In genomic region chr1:97833466-97834353, GRCm38 (mm10) we compare ENCODE assay signal across 9 mouse cellular contexts.
DNase-seq lines count a peak whose midpoint lies in the region; ATAC-seq lines count a peak whose summit lies in the region.
"Had no signal": no experiment of that assay in that cellular context is flagged by ENCODE, and none has a peak within 500 bp of the region (broad histone marks: within the 10 kb centered on the region; RNA-seq: fewer than 3 reads in every experiment).

No protein-coding gene starts in this region.

- no peak overlapping the region for H3K27ac ChIP-seq in kidney, embryonic 14.5 days (ENCODE audit: low read depth, low read length)
- peak overlapping the region; percentile 35 for H3K27ac ChIP-seq in stomach, embryonic 15.5 days

- no peak overlapping the region for H3K4me3 ChIP-seq in kidney, embryonic 14.5 days (ENCODE audit: low read length)
- H3K4me3 ChIP-seq in stomach, embryonic 15.5 days (replicated peaks) = no peak overlapping the region
- H3K4me3 ChIP-seq: myocyte had no signal

- 0 out of 2 replicates have a peak, but pooled peaks cover 2% of the 10 kb centered on the region for H3K9me3 ChIP-seq in kidney, embryonic 14.5 days (ENCODE audit: control insufficient read depth, low read length)
- H3K9me3 ChIP-seq in stomach, embryonic 15.5 days = no peaks in the 10 kb centered on the region

- no peak overlapping the region for H3K4me2 ChIP-seq in kidney, embryonic 14.5 days (replicated peaks; ENCODE audit: low read depth, low read length)
- H3K4me2 ChIP-seq in stomach, embryonic 15.5 days = no peak overlapping the region

- H3K4me1 ChIP-seq in kidney, embryonic 14.5 days (ENCODE audit: control insufficient read depth, insufficient read depth, low read length) = no peaks in the 10 kb centered on the region
- no peaks in the 10 kb centered on the region for H3K4me1 ChIP-seq in stomach, embryonic 15.5 days

- H3K27me3 ChIP-seq in kidney, embryonic 14.5 days (ENCODE audit: control insufficient read depth, insufficient read depth, low read length) = no peaks in the 10 kb centered on the region
- H3K27me3 ChIP-seq in stomach, embryonic 15.5 days (replicated peaks) = no peaks in the 10 kb centered on the region

- peak; percentile 4 for DNase-seq in kidney, adult 11 months
- DNase-seq in cerebellum, postnatal 36 days = peak; percentile 21 to 31
- DNase-seq in heart, adult 9 months (ENCODE audit: low spot score in 2 of 2) = peak; percentile 55 to 59
- DNase-seq in layer of hippocampus, adult 8-10 months (ENCODE audit: low spot score in 2 of 2) = peak; percentile 34
- DNase-seq in left cerebral cortex, adult 18-20 months (ENCODE audit: low spot score in 2 of 2) = no peak
- no peak for DNase-seq in adrenal gland, adult (ENCODE audit: inconsistent age in 2 of 2, low spot score in 1 of 2)

- no peak for ATAC-seq in kidney, embryonic 14.5 days (ENCODE audit: low FRiP score, low TSS enrichment)
- no peak for ATAC-seq in stomach, embryonic 15.5 days (ENCODE audit: insufficient read depth, low FRiP score, low read depth)

- H3K36me3 ChIP-seq in kidney, embryonic 14.5 days (ENCODE audit: control insufficient read depth, insufficient read depth, low read length) = no peaks in the 10 kb centered on the region; the same call in 1 of the 2 replicates
- H3K36me3 ChIP-seq in stomach, embryonic 15.5 days = peaks cover 6% of the 10 kb centered on the region

- 76% methylated on average over 5 of the region's 5 CpGs for WGBS in kidney, embryonic 14.5 days
- WGBS in stomach, embryonic 15.5 days = 64% methylated on average over 5 of the region's 5 CpGs

- no peak overlapping the region for H3K9ac ChIP-seq in kidney, embryonic 14.5 days (ENCODE audit: low read depth, low read length)
- no peak overlapping the region for H3K9ac ChIP-seq in stomach, embryonic 15.5 days

Comparison
In these comparisons a context has a peak if more than half of its experiments do, and no peak if none do; other contexts are left out.
1. DNase-seq: peak in kidney, adult 11 months (single experiment), cerebellum, postnatal 36 days (2 of 2), heart, adult 9 months (2 of 2) and layer of hippocampus, adult 8-10 months (2 of 2); none in left cerebral cortex, adult 18-20 months (0 of 2) and adrenal gland, adult (0 of 2).